ENCODE assay signal across 11 mouse cellular contexts in genomic region chr12:31719586-31720275, GRCm38 (mm10). TPM values are rescaled to one million over a fixed set of nuclear protein-coding genes. Genes with fewer than 3 reads are reported as not detected.
A peak's percentile ranks its signal among the peaks of the same experiment; 100 is the strongest.
DNase-seq lines count a peak whose midpoint lies in the region; ATAC-seq and TF ChIP-seq lines count a peak whose summit lies in the region.
"Had no signal": no experiment of that assay in that cellular context is flagged by ENCODE, and none has a peak within 500 bp of the region (broad histone marks: within the 10 kb centered on the region; RNA-seq: fewer than 3 reads in every experiment).

No protein-coding gene starts in this region.

- 91% methylated on average over 1 of the region's 1 CpGs for WGBS in embryonic facial prominence, embryonic 11.5 days
- 89% methylated on average over 1 of the region's 1 CpGs for WGBS in embryonic facial prominence, embryonic 10.5 days
- WGBS in liver, postnatal 0 days (ENCODE audit: insufficient replicate concordance): 87% methylated on average over 1 of the region's 1 CpGs
- WGBS in intestine, embryonic 16.5 days: 84% methylated on average over 1 of the region's 1 CpGs

- H3K4me2 ChIP-seq in embryonic facial prominence, embryonic 11.5 days (ENCODE audit: low read depth, low read length): no peak overlapping the region
- no peak overlapping the region for H3K4me2 ChIP-seq in liver, postnatal 0 days (ENCODE audit: low read depth, low read length)
- no peak overlapping the region for H3K4me2 ChIP-seq in intestine, embryonic 16.5 days (ENCODE audit: low read depth, low read length)
- H3K4me2 ChIP-seq: liver, embryonic 15.5 days had no signal

- no peak overlapping the region for H3K4me3 ChIP-seq in embryonic facial prominence, embryonic 11.5 days (ENCODE audit: low read depth, low read length)
- no peak overlapping the region for H3K4me3 ChIP-seq in embryonic facial prominence, embryonic 10.5 days
- no peak overlapping the region for H3K4me3 ChIP-seq in liver, postnatal 0 days (ENCODE audit: low read depth, low read length)
- H3K4me3 ChIP-seq in intestine, embryonic 16.5 days (ENCODE audit: low read length): no peak overlapping the region
- H3K4me3 ChIP-seq: liver, embryonic 15.5 days had no signal

- ATAC-seq in embryonic facial prominence, embryonic 11.5 days (replicated peaks; ENCODE audit: insufficient number of reproducible peaks, low FRiP score, low TSS enrichment, low read depth): no peak
- ATAC-seq in liver, postnatal 0 days: no peak
- peak; percentile 74; the same call in 1 of the 2 replicates for ATAC-seq in megakaryocyte-erythroid progenitor cell, adult 5-6 weeks (replicated peaks; ENCODE audit: low FRiP score, low TSS enrichment, poor library complexity, severe bottlenecking)
- no peak for ATAC-seq in intestine, embryonic 16.5 days

- TF ChIP-seq EP300 in liver, postnatal 0 days (IDR thresholded peaks at IDR 0.05; ENCODE audit: low read depth): no peak

- H3K9me3 ChIP-seq in embryonic facial prominence, embryonic 11.5 days (replicated peaks; ENCODE audit: control insufficient read depth, low read length): no peaks in the 10 kb centered on the region
- H3K9me3 ChIP-seq in embryonic facial prominence, embryonic 10.5 days: no peaks in the 10 kb centered on the region
- H3K9me3 ChIP-seq in liver, postnatal 0 days (ENCODE audit: low read length): no peaks in the 10 kb centered on the region
- no peaks in the 10 kb centered on the region for H3K9me3 ChIP-seq in intestine, embryonic 16.5 days (ENCODE audit: control insufficient read depth, low read length)
- H3K9me3 ChIP-seq: G1E; liver, embryonic 15.5 days had no signal

- no peaks in the 10 kb centered on the region for H3K4me1 ChIP-seq in embryonic facial prominence, embryonic 11.5 days (ENCODE audit: control insufficient read depth, insufficient read depth, low read length)
- no peaks in the 10 kb centered on the region for H3K4me1 ChIP-seq in embryonic facial prominence, embryonic 10.5 days
- H3K4me1 ChIP-seq in liver, postnatal 0 days (ENCODE audit: insufficient read depth): no peaks in the 10 kb centered on the region
- H3K4me1 ChIP-seq in intestine, embryonic 16.5 days (ENCODE audit: control insufficient read depth, insufficient read depth, low read length): peaks cover 5% of the 10 kb centered on the region; the same call in 1 of the 2 replicates
- H3K4me1 ChIP-seq: liver, embryonic 15.5 days had no signal

- TF ChIP-seq CTCF in liver, postnatal 0 days (IDR thresholded peaks at IDR 0.05; ENCODE audit: low read depth): peak; percentile 56

- DNase-seq in embryonic facial prominence, embryonic 11.5 days (ENCODE audit: low spot score): peak; percentile 14
- DNase-seq in embryonic facial prominence, embryonic 10.5 days (ENCODE audit: low spot score): no peak
- no peak for DNase-seq in liver, postnatal 0 days
- no peak for DNase-seq in liver
- peak; percentile 62 for DNase-seq in brain, adult 2 months (ENCODE audit: low read depth, low spot score)
- DNase-seq in ovary, postnatal 10 days (ENCODE audit: low spot score): no peak
- DNase-seq: kidney, adult 11 months had no signal

- H3K36me3 ChIP-seq in embryonic facial prominence, embryonic 11.5 days (replicated peaks; ENCODE audit: control insufficient read depth, insufficient read depth, low read depth, low read length): no peaks in the 10 kb centered on the region
- 0 out of 2 replicates have a peak, but pooled peaks cover 3% of the 10 kb centered on the region for H3K36me3 ChIP-seq in embryonic facial prominence, embryonic 10.5 days (replicated peaks)
- no peaks in the 10 kb centered on the region for H3K36me3 ChIP-seq in liver, postnatal 0 days (replicated peaks; ENCODE audit: insufficient read depth, low read length)
- no peaks in the 10 kb centered on the region for H3K36me3 ChIP-seq in intestine, embryonic 16.5 days (ENCODE audit: control insufficient read depth, insufficient read depth, low read length)
- H3K36me3 ChIP-seq: liver, embryonic 15.5 days had no signal

- H3K27me3 ChIP-seq in embryonic facial prominence, embryonic 11.5 days (ENCODE audit: control insufficient read depth, insufficient read depth, low read length): no peaks in the 10 kb centered on the region
- H3K27me3 ChIP-seq in embryonic facial prominence, embryonic 10.5 days (replicated peaks; ENCODE audit: low read depth, poor library complexity, severe bottlenecking): no peaks in the 10 kb centered on the region
- no peaks in the 10 kb centered on the region for H3K27me3 ChIP-seq in liver, postnatal 0 days (ENCODE audit: insufficient read depth, low read length)
- H3K27me3 ChIP-seq in intestine, embryonic 16.5 days (replicated peaks; ENCODE audit: control insufficient read depth, insufficient read depth, low read length): no peaks in the 10 kb centered on the region
- H3K27me3 ChIP-seq: liver, embryonic 15.5 days had no signal

- H3K9ac ChIP-seq in embryonic facial prominence, embryonic 11.5 days (replicated peaks; ENCODE audit: low read length): no peak overlapping the region
- no peak overlapping the region for H3K9ac ChIP-seq in liver, postnatal 0 days (replicated peaks)
- H3K9ac ChIP-seq in intestine, embryonic 16.5 days (ENCODE audit: low read depth, low read length): no peak overlapping the region
- H3K9ac ChIP-seq: liver, embryonic 15.5 days had no signal

- no peak overlapping the region for H3K27ac ChIP-seq in embryonic facial prominence, embryonic 11.5 days (replicated peaks; ENCODE audit: low read depth, low read length)
- H3K27ac ChIP-seq in embryonic facial prominence, embryonic 10.5 days (replicated peaks): no peak overlapping the region
- no peak overlapping the region for H3K27ac ChIP-seq in liver, postnatal 0 days (ENCODE audit: low read depth)
- H3K27ac ChIP-seq in intestine, embryonic 16.5 days (ENCODE audit: low read length): no peak overlapping the region
- H3K27ac ChIP-seq: liver, embryonic 15.5 days had no signal

RNA-seq across cellular contexts. Expression of gene Gpr22, which starts 6.0 kb away (rescaled TPM):
- 1.8 and 2.2 TPM in 2 replicates for polyA plus RNA-seq in embryonic facial prominence, embryonic 11.5 days (2014; fragmentation: Nextera tagmentation; extraction: Ambion mirVana)
- 0.69 and 0.93 TPM in 2 replicates for polyA plus RNA-seq in embryonic facial prominence, embryonic 10.5 days (2016; fragmentation: Nextera tagmentation; extraction: Ambion mirVana)
- 0.08 TPM in 2 replicates for polyA plus RNA-seq in liver, postnatal 0 days (2015; fragmentation: Nextera tagmentation; extraction: Ambion mirVana)
- not detected in 2 replicates for total RNA-seq in megakaryocyte-erythroid progenitor cell, adult 5-6 weeks (2014; fragmentation: Nextera tagmentation)
- not detected in 2 replicates for total RNA-seq in megakaryocyte-erythroid progenitor cell, adult 5-6 weeks (2017)
- polyA plus RNA-seq in intestine, embryonic 16.5 days (2015; fragmentation: Nextera tagmentation; extraction: Ambion mirVana): 3.4 and 3.9 TPM in 2 replicates
- polyA plus RNA-seq: G1E had no signal

Comparison
In these comparisons a context has a peak if more than half of its experiments do, and no peak if none do; other contexts are left out.
1. DNase-seq: peak in embryonic facial prominence, embryonic 11.5 days (single experiment) and brain, adult 2 months (single experiment); none in embryonic facial prominence, embryonic 10.5 days (single experiment), liver, postnatal 0 days (single experiment), liver (single experiment) and ovary, postnatal 10 days (single experiment).